Mouse (Mus musculus) thymus, postnatal 25 days (tissue): Measurements from ENCODE around the gene Foxk1.

Source experiments
- DNase-seq: peaks from one replicate; pipeline ENCODE4 v3.0.0; 2022

Foxk1 gene

DNA sequence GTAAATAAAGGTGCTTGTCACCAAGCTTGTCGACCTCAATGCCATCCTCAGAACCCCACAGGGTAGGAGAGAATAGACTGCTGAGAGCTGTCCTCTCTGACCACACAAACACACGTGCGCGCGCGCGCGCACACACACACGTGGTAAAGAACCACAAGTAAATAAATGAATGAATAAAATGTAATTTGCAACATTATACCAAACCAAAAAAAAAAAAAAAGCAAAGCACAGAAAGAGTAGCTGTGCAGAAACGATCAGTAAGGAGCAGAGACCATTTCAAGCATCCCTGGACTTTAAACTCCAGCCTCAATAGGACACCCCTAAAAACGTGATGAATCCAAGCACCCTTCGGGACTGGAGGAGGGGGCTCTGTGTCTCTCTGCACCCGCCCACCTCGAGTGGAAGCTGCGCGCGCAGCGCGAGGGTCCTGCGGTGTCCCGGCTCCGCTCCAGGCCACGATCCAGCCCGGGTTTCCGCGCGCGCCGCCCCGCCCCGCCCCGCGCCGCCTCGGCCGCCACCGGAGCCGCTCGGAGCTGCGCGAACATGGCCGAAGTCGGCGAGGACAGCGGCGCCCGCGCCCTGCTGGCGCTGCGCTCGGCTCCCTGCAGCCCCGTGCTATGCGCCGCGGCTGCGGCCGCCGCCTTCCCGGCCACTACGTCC lies at the start of gene Foxk1:
TSS of gene Foxk1 (plus strand) at position 517 of the 660 bp plus-strand sequence.
- DNase-seq = peak; percentile 98

DNA sequence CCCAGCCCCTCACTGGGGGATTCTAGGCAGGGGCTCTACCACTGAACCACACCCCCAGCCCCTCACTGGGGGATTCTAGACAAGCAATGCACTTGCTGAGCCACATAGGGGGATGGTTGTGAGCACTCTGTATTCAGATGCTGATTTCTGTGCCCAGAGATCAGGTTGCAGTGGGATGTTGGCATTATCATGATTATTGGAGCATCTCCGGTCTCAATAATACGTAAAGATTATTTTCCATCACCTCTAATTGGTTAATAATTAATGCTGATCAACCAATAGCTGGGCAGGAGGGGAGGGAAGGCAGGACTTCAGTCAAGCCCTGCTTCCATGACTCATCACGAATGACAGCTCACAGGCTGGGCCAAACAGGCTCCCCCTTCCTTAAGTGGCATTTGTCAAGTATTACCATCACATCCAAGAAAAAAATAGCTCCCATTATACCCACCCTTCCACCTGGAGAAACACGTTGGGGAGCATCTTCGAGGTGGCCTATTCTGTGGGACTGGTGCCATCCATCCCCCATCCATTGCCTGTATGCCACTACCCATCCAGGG lies 48.9 kb upstream of the Foxk1 start:
- DNase-seq = no peak

GRCm38 (mm10) chr5:142355144-142355543 lies 46.2 kb upstream of the Foxk1 start:
- no peak for DNase-seq

DNA sequence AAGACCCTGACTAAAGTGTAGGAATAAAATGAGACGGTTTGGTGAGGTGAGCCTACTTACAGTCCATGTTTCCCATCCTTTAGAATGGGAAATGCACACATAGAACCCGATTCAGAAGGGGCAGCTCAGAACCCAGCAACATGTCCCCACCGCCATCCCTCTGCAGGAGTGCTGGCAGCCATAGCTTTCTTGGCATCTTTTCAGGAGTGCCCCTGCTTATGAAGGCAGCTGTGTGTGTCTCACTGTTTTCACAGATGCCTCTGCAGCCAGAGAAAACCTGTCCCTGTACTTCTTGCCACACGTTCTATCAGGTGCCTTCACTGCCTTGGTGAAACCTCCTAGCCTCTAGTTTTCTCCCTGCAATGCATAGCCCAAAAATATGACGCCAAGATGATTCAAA lies 40.1 kb upstream of the Foxk1 start:
- no peak for DNase-seq

- DNase-seq = no peak
These were observed 38.4 kb upstream of the Foxk1 start for GRCm38 (mm10) chr5:142362894-142363293.

GRCm38 (mm10) chr5:142364095-142364494 lies 37.2 kb upstream of the Foxk1 start:
- DNase-seq = no peak

- peak; percentile 100 for DNase-seq
These were observed 33.9 kb upstream of the Foxk1 start for GRCm38 (mm10) chr5:142367085-142368081.

GRCm38 (mm10) chr5:142368122-142368521 lies 33.2 kb upstream of the Foxk1 start:
- DNase-seq = no peak

- DNase-seq = no peak
These were observed 30.7 kb upstream of the Foxk1 start for GRCm38 (mm10) chr5:142370406-142371171.

DNA sequence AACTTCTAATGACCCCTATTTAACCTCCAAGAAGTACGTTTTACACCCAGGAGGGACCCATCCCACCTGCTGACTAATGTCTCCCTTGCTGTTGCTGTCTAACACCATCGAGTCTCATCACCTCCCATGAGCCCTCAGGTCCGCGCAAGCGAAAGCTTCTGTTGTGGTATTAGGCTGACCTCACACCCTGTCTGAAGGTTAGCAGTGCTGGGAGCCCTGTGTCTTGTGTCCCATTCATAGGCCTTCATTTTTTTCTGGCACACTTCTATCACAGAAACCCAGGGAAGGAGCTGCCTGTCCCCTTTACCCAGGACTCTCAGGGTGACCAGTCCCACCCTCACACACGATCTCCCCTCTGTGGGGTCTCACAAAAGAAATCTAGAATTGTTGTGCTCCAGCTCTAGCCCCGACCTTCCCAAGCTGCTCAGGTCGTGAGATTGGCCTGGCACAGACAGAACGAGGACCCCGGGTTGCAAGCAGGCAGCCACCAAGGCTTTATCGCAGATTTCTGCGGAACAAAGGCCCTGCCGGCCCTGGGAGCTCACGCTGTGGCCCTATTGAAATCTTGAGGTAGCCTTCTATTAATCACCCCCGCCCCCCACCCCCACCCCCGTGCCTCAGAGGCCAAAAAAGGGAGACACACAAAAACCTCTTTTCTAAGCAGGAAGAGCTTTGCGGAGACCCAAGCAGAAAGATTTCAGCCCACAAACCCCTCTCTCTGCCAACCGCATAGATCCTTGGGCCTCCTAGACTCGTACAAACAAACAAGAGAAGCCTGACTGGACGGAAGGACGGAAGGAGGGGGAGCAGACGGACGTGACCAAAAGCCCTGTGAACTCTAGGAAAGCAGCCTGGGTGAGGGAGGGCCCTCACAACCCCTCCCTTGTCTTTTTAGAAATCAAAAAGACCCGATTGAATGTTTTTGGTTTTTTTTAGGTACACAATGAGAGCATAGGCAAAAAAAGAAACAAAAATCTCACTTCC lies 29.8 kb upstream of the Foxk1 start:
- DNase-seq = peak; percentile 17

DNA sequence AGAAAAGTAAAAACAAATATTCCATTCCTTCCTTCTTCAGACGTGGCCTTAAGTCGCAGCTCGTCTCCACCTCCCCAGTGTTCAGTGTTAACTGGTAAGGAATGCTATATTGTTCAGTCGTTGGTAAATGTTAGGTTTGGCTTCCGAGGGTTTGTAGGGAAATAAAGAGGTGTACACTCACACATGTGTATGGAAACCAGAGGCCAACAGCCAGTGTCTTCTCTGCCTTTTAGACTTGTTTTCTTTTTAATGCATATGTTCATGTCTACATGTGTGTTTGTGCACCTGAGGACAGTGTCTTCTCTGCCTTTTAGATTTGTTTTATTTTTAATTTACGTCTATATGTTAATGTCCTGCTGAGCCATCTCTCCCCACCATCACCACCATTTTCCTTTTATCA lies 29.1 kb upstream of the Foxk1 start:
- DNase-seq = no peak

- DNase-seq = no peak
These were observed 27.0 kb upstream of the Foxk1 start for GRCm38 (mm10) chr5:142374343-142374742.

GRCm38 (mm10) chr5:142375641-142376040 lies 25.7 kb upstream of the Foxk1 start:
- no peak for DNase-seq

DNA sequence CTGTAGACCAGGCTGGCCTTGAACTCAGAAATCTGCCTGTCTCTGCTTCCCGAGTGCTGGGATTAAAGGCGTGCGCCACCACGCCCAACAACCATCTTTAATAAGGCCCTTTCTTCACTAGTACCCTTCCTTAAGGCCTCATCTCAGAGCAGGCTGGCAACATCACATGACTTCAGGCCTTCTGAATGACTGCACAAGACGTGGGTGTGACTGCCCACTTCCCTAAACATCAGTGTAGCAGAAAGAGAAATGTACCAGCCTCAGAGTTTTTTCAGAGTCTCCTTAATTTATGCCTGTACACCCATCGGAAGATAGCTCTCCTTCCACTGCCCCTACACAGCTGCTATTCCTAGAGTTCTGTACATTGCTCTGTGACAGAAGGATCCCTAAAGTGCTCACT lies 25.2 kb upstream of the Foxk1 start:
- no peak for DNase-seq

GRCm38 (mm10) chr5:142378068-142378467 lies 23.2 kb upstream of the Foxk1 start:
- DNase-seq = no peak

- no peak for DNase-seq
These were observed 20.8 kb upstream of the Foxk1 start for GRCm38 (mm10) chr5:142380491-142380890.

GRCm38 (mm10) chr5:142384911-142385660 lies 16.2 kb upstream of the Foxk1 start:
- no peak for DNase-seq

DNA sequence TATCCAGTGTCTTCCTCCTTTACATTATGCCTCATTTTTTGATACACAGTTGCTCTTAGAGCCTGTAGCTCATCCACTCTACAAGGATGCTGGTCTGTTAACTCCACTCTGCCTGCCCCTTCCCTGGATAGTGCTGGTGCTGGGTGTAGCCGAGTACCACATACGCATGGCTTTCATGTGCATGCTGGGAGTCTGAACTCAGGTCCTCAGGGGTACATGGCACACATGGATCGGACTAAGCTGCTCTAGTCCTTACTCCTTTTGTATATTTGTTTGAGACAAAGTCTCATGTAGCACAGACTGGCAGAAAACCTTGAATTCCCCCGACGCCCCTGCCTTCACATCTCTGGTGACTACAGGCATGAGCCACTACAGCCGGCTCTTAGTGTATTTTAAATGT lies 15.0 kb upstream of the Foxk1 start:
- DNase-seq = no peak

DNA sequence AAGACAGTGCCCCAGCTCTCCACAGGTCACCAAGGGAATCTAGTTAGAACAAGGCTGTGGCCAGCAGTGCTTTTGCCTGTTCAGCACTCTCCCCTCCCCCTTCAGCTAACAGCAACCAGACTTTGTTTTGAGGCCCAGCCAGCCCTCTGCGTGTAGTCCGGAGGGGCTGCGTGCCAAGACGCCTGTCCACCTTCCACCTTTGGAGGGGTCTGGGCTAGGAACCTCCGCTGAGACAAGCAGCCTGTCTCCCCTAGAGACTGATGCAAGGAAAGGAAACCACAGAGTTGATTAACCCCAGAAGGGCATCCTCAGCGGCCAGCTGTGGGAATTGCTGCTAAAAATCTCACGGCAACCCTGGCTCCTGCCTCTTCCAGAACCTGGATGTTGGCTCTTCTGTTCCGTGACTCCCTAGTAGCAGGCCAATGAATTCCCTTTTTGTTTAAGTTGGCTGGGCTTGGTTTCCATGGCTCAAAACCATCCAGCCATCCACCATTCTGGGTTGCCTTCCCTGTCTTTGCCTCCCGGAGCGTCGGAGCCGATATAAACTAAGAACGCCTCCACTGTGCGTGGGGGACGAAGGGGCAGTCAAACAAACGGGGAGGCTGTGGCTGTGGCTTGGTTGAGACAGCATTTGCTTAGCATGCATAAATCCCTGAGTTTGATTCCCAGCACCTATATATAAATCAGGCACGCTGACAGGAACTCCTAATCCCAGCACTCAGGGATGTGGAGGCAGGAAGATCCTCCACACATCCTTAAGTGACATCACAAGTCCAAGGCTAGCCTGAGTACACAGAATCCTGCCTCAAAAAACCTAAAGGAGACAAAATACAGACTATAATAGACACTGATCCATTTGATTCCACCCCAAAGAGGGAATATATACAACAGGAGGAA lies 14.3 kb upstream of the Foxk1 start:
- no peak for DNase-seq

DNA sequence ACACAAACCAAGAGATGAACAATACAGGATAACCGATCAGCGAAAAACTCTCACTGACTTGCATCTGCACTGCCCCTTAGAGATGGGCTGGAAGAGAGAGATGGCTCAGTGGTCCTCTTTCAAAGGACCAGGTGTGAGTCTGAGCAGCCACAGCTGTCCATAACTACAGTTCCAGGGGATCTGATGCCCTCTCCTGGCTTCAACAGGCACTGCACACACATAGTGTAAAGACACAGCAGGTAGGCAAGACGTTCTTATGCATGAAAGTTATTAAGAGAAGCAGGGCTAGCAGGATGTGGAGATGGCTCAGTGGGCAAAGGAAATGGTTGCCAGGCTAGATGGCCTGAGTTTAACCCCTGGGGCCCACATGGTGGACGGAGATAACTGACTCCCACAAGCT lies 13.6 kb upstream of the Foxk1 start:
- DNase-seq = peak; percentile 27
